Mouse (Mus musculus) liver, embryonic 12.5 days (tissue): ENCODE measurements around the gene 9130230L23Rik. TPM values are rescaled to one million over a fixed set of nuclear protein-coding genes. Genes with fewer than 3 reads are reported as not detected.

Experiments
- ATAC-seq: fragments of 200-750 bp; cut with Nextera tagmentation; 2 replicates; pipeline ENCODE4 v1.8.0; 2017; ENCODE audit warnings: moderate number of reproducible peaks, mild to moderate bottlenecking, moderate library complexity
- H3K27ac ChIP-seq: fragments of 300-500 bp; sonication (generic); 2 replicates; pipeline ENCODE4 v1.5.1; 2016; ENCODE audit warnings: mild to moderate bottlenecking
- H3K27me3 ChIP-seq: fragments of 300-500 bp; sonication (generic); replicated peaks from 2 replicates; pipeline ENCODE4 v1.6.1; 2016; ENCODE audit warnings: mild to moderate bottlenecking, moderate library complexity
- H3K36me3 ChIP-seq: fragments of 300-500 bp; sonication (generic); 2 replicates; pipeline ENCODE4 v1.6.1; 2016; ENCODE audit warnings: mild to moderate bottlenecking, moderate library complexity
- H3K4me1 ChIP-seq: fragments of 300-500 bp; sonication (generic); 2 replicates; pipeline ENCODE4 v1.6.1; 2016
- H3K4me2 ChIP-seq: fragments of 300-500 bp; sonication (generic); 2 replicates; pipeline ENCODE4 v1.6.1; 2016; ENCODE audit warnings: mild to moderate bottlenecking, moderate library complexity
- H3K4me3 ChIP-seq: fragments of 300-500 bp; sonication (generic); 2 replicates; pipeline ENCODE4 v1.5.1; 2016; ENCODE audit warnings: mild to moderate bottlenecking, moderate library complexity
- H3K9ac ChIP-seq: fragments of 300-500 bp; sonication (generic); 2 replicates; pipeline ENCODE4 v1.6.1; 2016; ENCODE audit warnings: mild to moderate bottlenecking, moderate library complexity
- H3K9me3 ChIP-seq: fragments of 300-500 bp; sonication (generic); replicated peaks from 2 replicates; pipeline ENCODE4 v1.6.1; 2016; ENCODE audit warnings: mild to moderate bottlenecking, moderate library complexity
- WGBS: fragments of 180-500 bp; shearing (Covaris S2); methylation state at CpG from one replicate; pipeline ENCODE4 v1.1.7; 2016; ENCODE audit not compliant: insufficient replicate concordance; 5-methylcytosine and 5-hydroxymethylcytosine counted together
- polyA plus RNA-seq: library from polyadenylated mRNA; unstranded; fragments of >200 nt; fragmentation: Nextera tagmentation; extraction: Ambion mirVana; gene quantifications from 2 replicates; pipeline ENCODE4 v1.2.1, GENCODE M21; 2016

Gene 9130230L23Rik
- polyA plus RNA-seq: 0.18 TPM in 1 of 2 replicates, not detected in the other

DNA sequence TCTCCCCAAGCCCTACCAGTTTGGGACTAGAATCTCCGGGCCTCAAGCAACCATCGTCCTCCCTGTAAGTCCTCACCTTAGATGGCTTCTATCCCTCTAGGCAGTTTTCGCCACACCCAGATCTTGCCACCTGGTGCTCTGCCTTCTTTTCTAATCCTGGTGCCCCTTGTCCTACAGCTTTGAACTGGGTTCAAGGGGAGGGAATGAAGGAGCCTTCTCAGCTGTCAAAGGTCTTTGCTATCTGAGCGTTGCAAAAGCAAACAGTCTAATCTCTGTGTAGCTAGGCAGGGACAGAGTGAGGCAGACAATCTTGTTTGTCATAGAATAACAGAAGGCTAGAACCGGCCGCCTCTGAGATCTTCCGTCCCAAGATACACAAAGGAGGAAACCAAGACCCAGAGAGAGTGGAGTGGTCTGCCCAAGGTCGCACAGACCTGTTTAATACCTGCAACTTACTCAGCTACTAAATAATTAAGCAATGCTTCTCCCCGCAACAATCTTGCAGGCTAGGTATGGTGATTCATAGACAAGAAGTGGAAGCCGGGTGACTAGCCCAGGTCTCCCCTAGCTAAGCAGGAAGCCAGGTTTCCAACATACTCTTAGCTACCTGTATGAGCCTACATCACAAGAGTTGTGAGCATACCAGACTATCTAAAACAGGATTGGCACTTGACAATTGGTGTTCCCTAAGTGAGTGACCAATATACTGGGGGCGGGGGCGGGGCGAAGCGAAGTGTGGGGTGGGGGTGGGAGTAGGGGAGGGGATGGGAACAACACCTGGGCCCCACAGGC, at the start of gene 9130230L23Rik:
9130230L23Rik (minus strand) TSS at position 152 of the 792 bp plus-strand sequence.
- no peaks in the 10 kb centered on the region; the same call in 1 of the 2 replicates for H3K27me3 ChIP-seq
- no peak within 1 kb of the TSS for H3K9ac ChIP-seq
- H3K27ac ChIP-seq: no peak within 1 kb of the TSS
- no peak within 1 kb of the TSS for H3K4me3 ChIP-seq
- WGBS: 42% methylated on average over 14 of the region's 14 CpGs
- no peak for ATAC-seq
- peaks cover 13% of the 10 kb centered on the region for H3K4me1 ChIP-seq
- H3K36me3 ChIP-seq: no peaks in the 10 kb centered on the region
- no peaks in the 10 kb centered on the region for H3K9me3 ChIP-seq
- H3K4me2 ChIP-seq: peak within 1 kb of the TSS; percentile 32

DNA sequence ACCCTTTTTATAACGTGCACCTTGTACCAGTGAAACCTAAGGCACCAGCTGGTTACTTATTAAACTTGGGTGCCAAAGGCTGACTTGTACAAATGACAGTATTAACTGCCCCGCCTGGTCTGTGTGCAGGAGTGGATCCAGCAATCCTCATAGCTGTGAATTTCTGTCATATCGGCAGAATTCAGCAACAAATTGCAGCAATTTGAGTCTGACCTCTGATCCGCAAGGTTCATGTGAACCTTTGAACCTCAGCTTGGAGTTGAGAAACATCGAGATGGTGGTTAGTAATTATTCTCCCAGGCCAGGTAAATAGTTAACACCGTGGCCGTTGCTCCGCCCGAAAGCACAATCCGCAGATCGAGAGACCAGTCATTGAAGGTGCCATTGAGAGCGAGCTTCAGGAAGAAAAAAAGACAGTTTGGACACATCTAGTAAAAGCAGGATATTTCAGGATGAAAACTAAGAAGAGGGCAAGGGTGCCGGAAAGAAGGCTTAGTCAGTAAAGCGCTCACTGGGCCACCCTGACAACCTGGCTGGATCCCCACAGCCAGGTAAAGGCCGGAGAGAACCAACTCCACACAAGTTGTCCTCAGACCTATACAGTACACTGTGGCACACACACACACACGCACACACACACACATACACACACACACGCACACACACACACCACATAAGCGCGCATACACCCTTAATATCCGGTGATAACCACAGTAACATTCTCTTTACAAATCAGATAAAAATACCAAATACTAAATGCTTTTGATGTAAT, 48.9 kb upstream of the 9130230L23Rik start:
- Histone ChIP-seq H3K9ac (no peak overlapping the region), H3K36me3 (no peaks in the 10 kb centered on the region), H3K4me1 (no peaks in the 10 kb centered on the region), H3K9me3 (no peaks in the 10 kb centered on the region), H3K27me3 (no peaks in the 10 kb centered on the region), H3K4me2 (peak overlapping the region; percentile 22), H3K4me3 (peak overlapping the region; percentile 26), H3K27ac (peak overlapping the region; percentile 60; the same call in 1 of the 2 replicates)
- ATAC-seq: peak; percentile 58
- 71% methylated on average over 20 of the region's 20 CpGs for WGBS

DNA sequence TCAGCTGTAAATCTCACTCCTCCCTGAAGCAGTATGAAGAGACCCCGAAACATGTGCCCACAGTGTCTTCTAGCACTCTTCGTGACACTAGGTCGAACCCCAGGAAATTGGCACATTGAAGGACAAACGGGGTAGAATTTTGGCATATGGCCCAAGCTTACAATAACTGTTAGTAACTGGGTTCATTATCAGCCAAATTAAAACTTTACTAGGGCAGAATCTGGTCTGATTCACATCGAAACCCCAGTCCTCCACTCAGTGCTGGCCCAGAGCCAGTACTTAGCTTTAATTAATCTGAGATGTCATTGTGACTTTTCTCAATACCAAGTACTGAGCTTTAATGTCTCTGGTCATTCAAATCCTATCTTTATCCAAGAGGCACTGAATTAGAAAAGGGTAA, 46.8 kb upstream of the 9130230L23Rik start:
- H3K27ac ChIP-seq: no peak overlapping the region
- H3K27me3 ChIP-seq: no peaks in the 10 kb centered on the region
- no peaks in the 10 kb centered on the region for H3K36me3 ChIP-seq
- no peaks in the 10 kb centered on the region for H3K4me1 ChIP-seq
- WGBS: 77% methylated on average over 5 of the region's 5 CpGs
- no peak overlapping the region for H3K4me3 ChIP-seq
- H3K4me2 ChIP-seq: no peak overlapping the region
- H3K9ac ChIP-seq: no peak overlapping the region
- ATAC-seq: no peak
- H3K9me3 ChIP-seq: no peaks in the 10 kb centered on the region

DNA sequence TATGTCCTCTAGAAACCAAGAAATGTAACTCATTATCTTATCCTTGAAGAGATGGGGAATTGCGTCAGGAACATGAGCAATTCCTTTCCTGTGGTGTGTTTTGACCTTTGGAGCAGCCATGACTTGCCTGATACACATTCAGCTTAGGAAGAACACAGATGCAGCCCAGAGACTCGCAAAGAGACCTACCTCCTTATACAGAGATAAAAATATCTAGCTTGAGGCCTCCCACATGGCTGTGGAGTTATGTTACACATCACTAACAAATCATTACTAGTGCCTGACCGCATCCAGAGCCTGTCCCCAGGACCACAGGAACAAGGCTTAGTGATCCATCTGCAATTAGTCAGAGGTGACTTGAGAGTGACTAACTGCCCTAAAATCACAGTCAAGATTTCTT, 42.3 kb upstream of the 9130230L23Rik start:
- H3K4me3 ChIP-seq: no peak overlapping the region
- H3K36me3 ChIP-seq: no peaks in the 10 kb centered on the region
- no peak for ATAC-seq
- H3K9me3 ChIP-seq: no peaks in the 10 kb centered on the region
- H3K9ac ChIP-seq: no peak overlapping the region
- no peaks in the 10 kb centered on the region for H3K27me3 ChIP-seq
- 71% methylated on average over 3 of the region's 3 CpGs for whole genome bisulfite sequencing
- H3K27ac ChIP-seq: no peak overlapping the region
- H3K4me2 ChIP-seq: no peak overlapping the region
- H3K4me1 ChIP-seq: 0 out of 2 replicates have a peak, but pooled peaks cover 3% of the 10 kb centered on the region

DNA sequence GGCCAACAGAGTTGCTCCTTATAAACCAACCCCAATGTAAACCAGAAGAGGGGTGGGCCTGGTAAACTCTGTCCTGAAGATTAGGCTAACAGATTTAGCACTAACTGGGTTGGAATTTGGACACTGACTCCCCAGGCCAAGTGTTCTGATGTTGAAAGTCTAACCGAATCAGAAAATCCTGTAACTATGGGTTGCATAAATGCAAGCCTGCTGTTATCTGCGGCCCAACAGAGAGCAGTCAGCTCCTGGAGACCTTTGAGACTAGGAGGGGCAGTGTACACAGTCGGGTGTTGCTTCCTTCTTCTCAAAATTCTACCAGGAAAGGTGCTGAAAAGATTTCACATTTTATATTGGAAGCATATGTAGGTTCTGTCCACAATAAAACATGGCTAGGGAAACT, 39.8 kb upstream of the 9130230L23Rik start:
- WGBS: 50% methylated on average over 3 of the region's 3 CpGs
- no peak overlapping the region for H3K4me2 ChIP-seq
- no peaks in the 10 kb centered on the region for H3K36me3 ChIP-seq
- H3K4me1 ChIP-seq: 0 out of 2 replicates have a peak, but pooled peaks cover 3% of the 10 kb centered on the region
- no peaks in the 10 kb centered on the region for H3K27me3 ChIP-seq
- ATAC-seq: peak; percentile 55
- no peaks in the 10 kb centered on the region for H3K9me3 ChIP-seq
- 0 out of 2 replicates have a peak overlapping the region, but pooled peaks have one; percentile 8 for H3K27ac ChIP-seq
- H3K9ac ChIP-seq: no peak overlapping the region
- H3K4me3 ChIP-seq: no peak overlapping the region

DNA sequence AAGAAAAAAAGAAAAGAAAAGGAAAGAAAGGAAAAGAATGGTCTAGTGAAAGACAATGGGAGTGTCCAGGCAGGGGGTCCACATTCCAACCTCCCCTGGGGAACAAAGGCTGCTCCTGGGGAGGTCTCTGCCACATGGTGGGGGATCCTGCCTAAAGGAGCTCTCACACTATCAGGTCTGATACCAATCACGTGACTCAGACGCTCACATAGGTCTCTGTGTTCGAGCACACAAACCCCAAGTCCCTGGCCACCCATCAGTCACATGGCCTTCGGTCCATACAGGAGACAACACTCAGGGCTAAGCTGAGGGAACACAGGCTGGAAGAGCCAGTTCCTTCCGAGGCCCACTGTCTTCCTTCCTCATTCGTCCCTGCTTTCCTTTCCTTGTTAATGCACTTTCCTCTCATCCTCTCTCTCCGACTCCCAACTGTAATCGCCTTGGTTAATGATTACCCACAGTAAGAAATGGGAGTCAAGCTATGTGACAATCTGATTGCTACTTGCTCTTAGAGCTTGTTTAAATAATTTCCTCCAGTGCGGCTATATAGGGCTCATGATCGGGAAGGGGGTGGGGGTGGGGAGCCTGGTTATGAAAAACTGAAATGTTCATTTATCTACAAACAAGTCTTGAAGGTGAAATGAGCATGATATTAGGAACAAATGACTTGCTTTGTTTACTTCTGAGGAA, 38.7 kb upstream of the 9130230L23Rik start:
- H3K4me2 ChIP-seq: peak overlapping the region; percentile 39
- no peak overlapping the region for H3K4me3 ChIP-seq
- no peaks in the 10 kb centered on the region for H3K36me3 ChIP-seq
- no peaks in the 10 kb centered on the region for H3K9me3 ChIP-seq
- H3K27me3 ChIP-seq: no peaks in the 10 kb centered on the region
- no peak overlapping the region for H3K27ac ChIP-seq
- no peak overlapping the region for H3K9ac ChIP-seq
- WGBS: 41% methylated on average over 10 of the region's 10 CpGs
- ATAC-seq: no peak
- H3K4me1 ChIP-seq: 0 out of 2 replicates have a peak, but pooled peaks cover 3% of the 10 kb centered on the region

DNA sequence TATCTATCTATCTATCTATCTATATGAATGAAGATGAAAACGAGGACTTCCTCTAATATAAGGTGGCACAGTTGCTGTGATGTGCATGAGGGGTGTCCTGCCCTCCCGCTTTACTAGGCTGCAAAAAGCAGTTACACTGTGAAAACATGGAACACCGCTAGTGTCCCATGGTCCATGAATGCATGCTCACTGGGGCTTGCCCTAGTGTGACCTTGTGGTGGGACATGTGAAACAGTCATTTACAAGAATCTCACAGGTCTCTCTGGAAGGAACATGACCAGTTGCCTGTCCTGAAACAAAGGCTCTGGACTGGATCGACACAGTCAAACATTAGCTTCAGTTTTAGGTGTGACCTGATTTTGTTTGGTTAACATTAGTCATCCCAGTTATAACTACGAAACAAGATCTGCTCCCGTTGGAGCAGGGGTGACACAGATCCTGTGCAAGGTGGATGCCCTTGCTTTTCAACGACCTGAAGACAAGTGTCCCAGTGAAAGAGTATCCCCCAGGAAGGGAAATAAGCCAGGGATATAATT, 36.7 kb upstream of the 9130230L23Rik start:
- no peak for ATAC-seq

DNA sequence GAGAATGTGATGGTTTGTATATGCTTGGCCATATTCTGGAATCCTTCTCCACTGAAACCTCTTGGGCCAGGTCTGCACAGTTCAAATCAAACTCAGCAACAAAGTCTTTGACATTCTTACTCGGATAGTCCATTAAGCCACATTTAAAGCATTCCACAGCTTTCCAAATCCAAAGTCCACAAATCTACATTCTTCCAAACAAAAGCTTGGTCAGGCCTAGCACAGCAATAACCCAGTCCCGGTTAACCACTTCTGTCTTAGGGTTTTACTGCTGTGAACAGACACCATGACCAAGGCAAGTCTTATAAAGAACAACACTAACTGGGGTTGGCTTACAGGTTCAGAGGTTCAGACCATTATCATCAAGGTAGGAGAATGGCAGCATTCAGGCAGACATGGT, 35.7 kb upstream of the 9130230L23Rik start:
- no peaks in the 10 kb centered on the region for H3K9me3 ChIP-seq
- H3K4me2 ChIP-seq: no peak overlapping the region
- H3K4me3 ChIP-seq: no peak overlapping the region
- H3K4me1 ChIP-seq: 0 out of 2 replicates have a peak, but pooled peaks cover 3% of the 10 kb centered on the region
- H3K36me3 ChIP-seq: no peaks in the 10 kb centered on the region
- 72% methylated on average over 2 of the region's 2 CpGs for WGBS
- no peak overlapping the region for H3K9ac ChIP-seq
- H3K27ac ChIP-seq: no peak overlapping the region
- H3K27me3 ChIP-seq: 0 out of 2 replicates have a peak, but pooled peaks cover under 1% of the 10 kb centered on the region
- no peak for ATAC-seq

More for the DNA sequence above, 36.7 kb upstream of the 9130230L23Rik start:
- H3K27me3 ChIP-seq: no peaks in the 10 kb centered on the region
- no peak overlapping the region for H3K27ac ChIP-seq
- no peak overlapping the region for H3K9ac ChIP-seq
- no peak overlapping the region for H3K4me2 ChIP-seq
- no peak overlapping the region for H3K4me3 ChIP-seq
- 0 out of 2 replicates have a peak, but pooled peaks cover 3% of the 10 kb centered on the region for H3K4me1 ChIP-seq
- no peaks in the 10 kb centered on the region for H3K36me3 ChIP-seq
- 69% methylated on average over 7 of the region's 7 CpGs for WGBS
- H3K9me3 ChIP-seq: no peaks in the 10 kb centered on the region

DNA sequence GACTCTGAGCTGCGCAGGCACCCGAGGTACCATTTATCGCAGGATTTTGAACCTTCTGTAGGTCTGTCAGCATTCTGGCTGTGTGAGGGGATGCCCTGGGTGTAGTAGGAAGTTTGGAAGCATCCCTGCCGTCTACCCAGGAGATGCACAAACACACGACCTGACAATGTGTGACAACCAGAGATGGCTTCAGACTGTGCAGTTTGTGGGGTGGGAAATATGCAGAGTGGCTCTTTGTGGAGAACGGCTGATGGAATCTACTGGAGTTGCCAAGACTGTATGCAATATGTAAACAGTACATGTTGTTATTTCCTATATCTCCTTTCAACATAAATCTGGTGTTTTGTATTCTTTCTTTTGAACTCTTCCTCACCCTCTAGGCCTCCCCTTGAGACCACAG, 33.0 kb upstream of the 9130230L23Rik start:
- Histone ChIP-seq H3K4me2 (no peak overlapping the region), H3K27ac (no peak overlapping the region), H3K36me3 (no peaks in the 10 kb centered on the region), H3K9ac (no peak overlapping the region), H3K4me3 (no peak overlapping the region), H3K27me3 (0 out of 2 replicates have a peak, but pooled peaks cover 6% of the 10 kb centered on the region), H3K4me1 (peaks cover 4% of the 10 kb centered on the region), H3K9me3 (no peaks in the 10 kb centered on the region)
- WGBS: 65% methylated on average over 6 of the region's 6 CpGs
- ATAC-seq: no peak

DNA sequence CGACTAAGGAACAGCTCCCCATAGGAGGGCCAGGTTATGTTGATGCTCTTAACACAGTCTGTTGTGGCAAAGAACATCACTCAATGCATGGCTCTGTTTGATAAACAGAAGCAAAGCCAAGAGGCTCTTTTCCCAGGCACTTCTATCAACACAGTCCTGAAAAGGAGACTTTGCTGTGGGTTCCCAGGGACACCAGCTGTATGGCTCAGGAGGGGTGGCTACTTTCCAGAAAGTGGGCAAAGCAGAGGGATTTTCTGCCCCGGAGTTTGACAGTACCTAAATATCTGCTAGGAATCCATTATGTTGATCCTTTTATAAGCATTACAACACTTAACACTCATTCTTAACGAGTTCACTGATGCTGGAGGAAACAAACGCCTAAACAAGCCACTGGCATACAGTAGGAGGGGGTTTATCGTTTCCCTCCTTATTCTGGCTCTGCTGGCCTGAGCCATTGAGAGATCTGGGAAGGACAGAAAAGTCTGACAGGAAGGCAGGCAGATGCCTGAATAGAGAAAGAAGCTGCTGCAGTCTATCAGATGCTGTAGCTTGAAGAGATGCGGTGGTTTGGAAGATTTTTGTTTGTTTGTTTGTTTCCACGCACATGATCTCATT, 32.5 kb upstream of the 9130230L23Rik start:
- ATAC-seq: no peak
- no peak overlapping the region for H3K27ac ChIP-seq

More for the DNA sequence above, 32.5 kb upstream of the 9130230L23Rik start:
- H3K4me3 ChIP-seq: no peak overlapping the region
- no peak overlapping the region for H3K4me2 ChIP-seq
- no peaks in the 10 kb centered on the region for H3K36me3 ChIP-seq
- 54% methylated on average over 7 of the region's 7 CpGs for WGBS
- no peak overlapping the region for H3K9ac ChIP-seq
- peaks cover 8% of the 10 kb centered on the region for H3K4me1 ChIP-seq
- H3K27me3 ChIP-seq: 0 out of 2 replicates have a peak, but pooled peaks cover 6% of the 10 kb centered on the region
- H3K9me3 ChIP-seq: no peaks in the 10 kb centered on the region
